9 mouse cellular contexts compared by ENCODE assay signal in the genomic region with DNA sequence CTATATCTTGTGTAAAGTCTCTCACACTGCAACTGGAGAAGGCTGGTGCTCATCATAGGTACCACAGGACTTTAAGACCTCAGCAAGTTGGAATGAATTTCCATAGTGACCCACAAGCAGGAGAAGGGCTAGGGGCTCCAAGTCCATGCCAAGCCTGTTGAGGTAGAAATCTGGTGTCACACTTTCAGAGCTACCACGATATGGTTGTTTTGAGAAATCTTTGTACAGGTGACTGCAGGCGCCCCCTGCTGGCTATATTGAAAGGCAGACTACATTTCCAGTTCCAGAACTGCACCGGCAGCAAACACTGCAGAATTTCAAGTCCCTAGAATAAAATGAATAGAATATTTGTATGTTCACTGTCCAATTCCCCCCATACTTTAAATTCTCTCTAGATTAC. TPM values are rescaled to one million over a fixed set of nuclear protein-coding genes. Genes with fewer than 3 reads are reported as not detected.
A peak's percentile ranks its signal among the peaks of the same experiment; 100 is the strongest.
DNase-seq lines count a peak whose midpoint lies in the region; ATAC-seq and TF ChIP-seq lines count a peak whose summit lies in the region.
"Had no signal": no experiment of that assay in that cellular context is flagged by ENCODE, and none has a peak within 500 bp of the region (broad histone marks: within the 10 kb centered on the region; RNA-seq: fewer than 3 reads in every experiment).

No protein-coding gene starts in this region.

- 9% methylated on average over 3 of the region's 3 CpGs for WGBS in hindbrain, embryonic 11.5 days
- WGBS in hindbrain, embryonic 12.5 days: 10% methylated on average over 3 of the region's 3 CpGs

- intact Hi-C loops in left cerebral cortex, adult 2 months (cut with DNase I): loop anchor here (1.0 kb wide), 1 partner anchor 18 kb away; no protein-coding TSS in a partner anchor

- H3K36me3 ChIP-seq in hindbrain, embryonic 11.5 days (ENCODE audit: control insufficient read depth, insufficient read depth, low read length): no peaks in the 10 kb centered on the region
- H3K36me3 ChIP-seq in hindbrain, embryonic 12.5 days: no peaks in the 10 kb centered on the region

- no peaks in the 10 kb centered on the region for H3K9me3 ChIP-seq in hindbrain, embryonic 11.5 days (ENCODE audit: control insufficient read depth, low read length)
- no peaks in the 10 kb centered on the region for H3K9me3 ChIP-seq in hindbrain, embryonic 12.5 days (replicated peaks)

- TF ChIP-seq CTCF in left cerebral cortex, adult 2 months (IDR thresholded peaks at IDR 0.05): peak; percentile 97

- H3K4me2 ChIP-seq in hindbrain, embryonic 11.5 days (replicated peaks; ENCODE audit: low read depth, low read length): no peak overlapping the region
- no peak overlapping the region for H3K4me2 ChIP-seq in hindbrain, embryonic 12.5 days (replicated peaks)

- H3K27ac ChIP-seq in hindbrain, embryonic 11.5 days (ENCODE audit: low read depth, low read length): no peak overlapping the region
- H3K27ac ChIP-seq in hindbrain, embryonic 12.5 days: no peak overlapping the region
- H3K27ac ChIP-seq in left cerebral cortex, adult 2 months: no peak overlapping the region

- H3K27me3 ChIP-seq in hindbrain, embryonic 11.5 days (ENCODE audit: control insufficient read depth, insufficient read depth, low read length): no peaks in the 10 kb centered on the region
- H3K27me3 ChIP-seq in hindbrain, embryonic 12.5 days: no peaks in the 10 kb centered on the region

- H3K4me3 ChIP-seq in hindbrain, embryonic 11.5 days (ENCODE audit: low read depth, low read length): no peak overlapping the region
- H3K4me3 ChIP-seq in hindbrain, embryonic 12.5 days: no peak overlapping the region
- no peak overlapping the region for H3K4me3 ChIP-seq in left cerebral cortex, adult 2 months
- H3K4me3 ChIP-seq: erythroblast, embryonic 14.5 days had no signal

- 0 out of 2 replicates have a peak, but pooled peaks cover 2% of the 10 kb centered on the region for H3K4me1 ChIP-seq in hindbrain, embryonic 11.5 days (replicated peaks; ENCODE audit: control insufficient read depth, insufficient read depth, low read length)
- H3K4me1 ChIP-seq in hindbrain, embryonic 12.5 days: peaks cover 8% of the 10 kb centered on the region

- H3K9ac ChIP-seq in hindbrain, embryonic 11.5 days (ENCODE audit: low read depth, low read length): no peak overlapping the region
- no peak overlapping the region for H3K9ac ChIP-seq in hindbrain, embryonic 12.5 days

- peak; percentile 82 for DNase-seq in hindbrain, embryonic 11.5 days (ENCODE audit: low spot score)
- peak; percentile 66 for DNase-seq in ES-CJ7 (ENCODE audit: low read depth, low spot score)
- DNase-seq in c-Kit-negative CD71-positive TER-119-positive erythroid progenitor cells, embryonic 14.5 days (ENCODE audit: low read depth, low spot score): peak; percentile 69
- DNase-seq in gastrocnemius, adult 8-10 months (ENCODE audit: low spot score in 2 of 2): peak; percentile 58 to 62
- DNase-seq in left cerebral cortex, adult 2 months (ENCODE audit: extremely low spot score in 1 of 2, low spot score in 2 of 2): peak; percentile 74
- DNase-seq in retina, adult 2 months (ENCODE audit: low read depth, low spot score): peak; percentile 50
- peak; percentile 64 to 71 for DNase-seq in thymus, postnatal 36 days

- ATAC-seq in hindbrain, embryonic 11.5 days (ENCODE audit: low FRiP score): no peak
- ATAC-seq in hindbrain, embryonic 12.5 days (ENCODE audit: low FRiP score): no peak

RNA-seq across cellular contexts. Expression of gene Relt, which starts 3.4 kb away (rescaled TPM):
- 1.4 and 2.0 TPM in 2 replicates for polyA plus RNA-seq in hindbrain, embryonic 11.5 days (2014; fragmentation: Nextera tagmentation; extraction: Ambion mirVana)
- polyA plus RNA-seq in hindbrain, embryonic 12.5 days (2016; fragmentation: Nextera tagmentation; extraction: Ambion mirVana): 3.6 and 4.5 TPM in 2 replicates
- total RNA-seq in gastrocnemius, adult 8-10 months (2022): 10 to 100 TPM; 10.5 to 22.2 (median 13.8) TPM
- total RNA-seq in left cerebral cortex, adult 2 months (2021): 10 to 100 TPM; 14.1 to 18.6 TPM
